Mouse (Mus musculus) yolk sac, embryonic 10.5 days (tissue): Measurements from ENCODE around the gene Gnl1.
"Not testable (repeated sequence)": the region's sequence is repeated elsewhere in the genome, so short reads cannot be mapped to it uniquely, and the experiment has no call there.

Source experiments
- DNase-seq: peaks from one replicate; pipeline ENCODE4 v3.0.0-alpha.2; 2017; ENCODE audit warnings: low spot score

Gene Gnl1

DNA sequence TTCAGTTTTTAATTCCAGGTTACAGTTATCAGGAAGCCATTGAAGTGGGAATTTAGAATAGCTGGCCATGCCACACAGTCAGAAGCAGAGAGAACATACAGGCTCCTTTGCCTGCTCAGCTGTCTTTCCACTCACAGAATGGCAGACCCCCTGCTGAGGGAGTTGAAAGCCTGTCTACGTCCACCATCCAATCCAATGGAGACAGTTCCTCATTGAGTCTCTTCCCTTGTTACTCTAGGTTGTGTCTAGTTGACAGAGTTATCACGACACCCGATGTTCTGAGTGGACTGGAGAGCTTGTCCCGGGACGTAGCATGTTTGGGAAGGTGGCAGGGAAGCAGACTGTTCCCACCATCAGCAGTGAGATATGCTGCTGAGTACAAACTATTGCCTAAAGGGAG is 45.5 kb downstream of the Gnl1 start:
- no peak for DNase-seq

DNA sequence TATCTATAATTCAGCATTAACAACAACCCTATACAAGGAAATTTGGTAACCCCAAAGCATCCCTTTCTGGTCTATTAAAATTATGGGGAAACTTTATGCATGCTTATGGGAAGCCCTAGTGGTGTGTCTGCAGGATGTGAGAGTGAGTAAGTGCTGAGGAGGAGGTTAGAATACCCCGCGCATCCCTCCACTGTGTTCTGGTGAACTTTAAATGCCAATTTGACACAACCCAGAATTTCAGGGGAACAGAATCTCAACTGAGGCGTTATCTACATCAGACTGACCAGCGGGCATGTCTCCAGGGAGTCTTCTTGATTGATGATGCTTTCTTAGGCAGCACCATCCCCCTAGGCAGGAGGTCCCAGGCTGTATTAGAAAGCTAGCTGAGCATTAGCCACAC is 46.2 kb downstream of the Gnl1 start:
- DNase-seq: no peak

DNA sequence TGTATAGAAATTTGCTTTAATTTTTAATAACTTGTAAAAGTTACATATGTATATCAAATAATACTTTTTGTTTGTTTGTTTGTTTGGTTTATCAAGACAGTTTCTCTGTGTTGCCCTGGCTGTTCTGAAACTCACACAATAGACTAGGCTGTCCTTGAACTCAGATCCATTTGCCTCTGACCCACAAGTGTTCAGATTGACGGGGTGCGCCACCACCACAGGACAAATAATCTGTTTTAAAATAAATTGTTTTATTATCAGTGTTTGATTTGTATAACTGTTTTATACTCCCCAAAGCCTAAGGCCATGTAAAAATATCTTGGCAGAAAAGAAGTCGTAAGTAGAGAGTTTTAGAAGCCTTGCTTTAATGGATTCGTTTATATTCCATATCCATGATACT is 48.0 kb downstream of the Gnl1 start:
- no peak for DNase-seq

DNA sequence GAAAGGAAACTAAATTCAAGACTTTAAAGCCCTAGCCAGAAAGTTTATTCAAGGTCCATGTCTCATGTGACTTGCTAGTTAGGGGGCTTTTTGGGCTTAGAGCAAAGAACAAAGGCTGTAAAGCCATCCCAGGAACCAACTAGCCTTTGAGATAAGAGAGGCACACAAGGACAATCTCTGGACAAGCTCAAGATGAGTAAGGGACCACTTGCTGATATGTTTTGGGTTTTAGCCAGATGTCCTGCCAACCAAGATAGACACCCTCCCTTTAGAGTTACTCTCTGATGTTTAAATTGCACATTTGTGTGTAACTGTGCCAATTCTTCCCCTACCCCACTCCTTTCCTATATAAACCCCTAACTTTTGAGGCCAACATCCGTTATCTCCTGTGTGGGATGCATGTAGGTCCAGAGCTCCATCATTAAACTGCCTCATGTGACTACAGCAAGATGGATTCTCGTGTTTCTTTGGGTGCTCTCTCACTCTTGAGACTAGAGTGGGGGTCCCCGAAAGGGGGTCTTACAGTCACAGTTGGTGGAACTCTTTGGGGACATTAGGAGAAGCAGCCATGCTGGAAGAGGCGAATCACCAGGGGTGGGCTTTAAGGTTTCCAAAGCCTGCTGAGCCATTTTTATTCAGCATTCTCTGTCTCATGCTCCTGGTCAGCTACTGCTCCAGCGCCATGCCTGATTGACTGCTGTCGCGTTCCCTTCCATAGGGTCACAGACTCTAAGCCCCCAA is 49.4 kb downstream of the Gnl1 start:
- no peak for DNase-seq

GRCm38 (mm10) chr17:36030046-36030702 is 50.5 kb downstream of the Gnl1 start:
- not testable (repeated sequence) for DNase-seq

GRCm38 (mm10) chr17:36030703-36031582 is 51.3 kb downstream of the Gnl1 start:
- DNase-seq: not testable (repeated sequence)

GRCm38 (mm10) chr17:36031583-36032331 is 52.1 kb downstream of the Gnl1 start:
- not testable (repeated sequence) for DNase-seq

DNA sequence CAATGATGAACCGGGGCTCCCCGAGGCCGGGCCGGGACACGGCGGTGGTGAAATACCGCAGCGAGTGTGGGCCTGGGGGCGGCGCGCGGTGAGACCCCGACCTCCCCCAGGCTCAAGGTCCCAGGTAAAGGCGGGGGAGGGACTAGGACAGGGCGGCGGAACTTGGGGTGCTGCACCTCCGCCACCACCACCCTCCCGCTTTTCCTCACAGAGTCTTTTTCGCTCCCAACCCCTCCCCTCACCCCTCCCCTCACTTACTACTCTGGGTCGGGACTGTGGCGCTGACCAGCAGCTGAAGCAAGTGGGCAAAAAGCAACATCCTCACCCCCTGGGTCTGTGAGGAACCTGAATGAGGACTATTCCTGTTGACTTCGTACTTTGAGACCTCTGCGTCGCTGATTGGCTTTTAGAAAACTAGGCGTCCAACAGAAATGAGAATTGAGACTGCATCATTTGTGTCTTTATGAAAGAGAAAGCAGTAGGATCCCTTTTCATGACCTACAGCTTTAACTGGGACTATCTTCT is 52.8 kb downstream of the Gnl1 start, which contains the start of gene H2-T23:
Gene H2-T23 (minus strand): TSS at position 505 of the 525 bp plus-strand sequence.
- peak; percentile 62 for DNase-seq

- DNase-seq: not testable (repeated sequence)
These were observed 54.9 kb downstream of the Gnl1 start for GRCm38 (mm10) chr17:36034524-36034923.

GRCm38 (mm10) chr17:36035010-36035638 is 55.5 kb downstream of the Gnl1 start:
- peak; percentile 72 for DNase-seq

DNA sequence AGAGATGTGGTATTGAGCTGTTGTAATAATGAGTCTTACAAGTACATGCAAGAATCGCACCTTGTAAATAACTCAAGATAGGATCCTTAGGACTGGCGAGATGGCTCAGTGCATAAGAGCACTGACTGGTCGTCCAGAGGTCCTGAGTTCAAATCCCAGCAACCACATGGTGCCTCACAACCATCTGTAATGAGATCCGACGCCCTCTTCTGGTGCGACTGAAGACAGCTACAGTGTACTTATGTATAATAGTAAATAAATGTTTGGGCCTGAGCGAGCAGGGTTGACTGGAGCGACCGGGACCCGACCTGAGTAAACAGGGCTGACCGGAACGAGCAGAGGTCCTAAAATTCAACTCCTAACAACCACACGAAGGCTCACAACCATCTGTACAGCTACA is 56.5 kb downstream of the Gnl1 start:
- not testable (repeated sequence) for DNase-seq
